Mouse (Mus musculus) limb, embryonic 11.5 days (tissue): ENCODE data around the gene Erc1. TPM values are rescaled to one million over a fixed set of nuclear protein-coding genes. Genes with fewer than 3 reads are reported as not detected.

Source experiments
- ATAC-seq: fragments of 200-750 bp; cut with Nextera tagmentation; 2 replicates; pipeline ENCODE4 v1.8.0; 2017; ENCODE audit warnings: low read depth; ENCODE audit not compliant: insufficient number of reproducible peaks, low FRiP score, low TSS enrichment
- DNase-seq: peaks from one replicate; pipeline ENCODE4 v3.0.0-alpha.2; 2015; ENCODE audit warnings: low spot score
- H3K27ac ChIP-seq: fragments of 300-500 bp; sonication (generic); replicated peaks from 2 replicates; pipeline ENCODE4 v1.5.1; 2014; ENCODE audit warnings: low read depth, mild to moderate bottlenecking, low read length
- H3K27me3 ChIP-seq: fragments of 300-500 bp; sonication (generic); 2 replicates; pipeline ENCODE4 v1.6.1; 2014; ENCODE audit warnings: mild to moderate bottlenecking, low read length, mixed read lengths; ENCODE audit not compliant: control insufficient read depth, insufficient read depth
- H3K36me3 ChIP-seq: fragments of 300-500 bp; sonication (generic); 2 replicates; pipeline ENCODE4 v1.6.1; 2014; ENCODE audit warnings: mild to moderate bottlenecking, low read length, moderate library complexity, mixed read lengths; ENCODE audit not compliant: control insufficient read depth, insufficient read depth
- H3K4me1 ChIP-seq: fragments of 300-500 bp; sonication (generic); 2 replicates; pipeline ENCODE4 v1.6.1; 2014; ENCODE audit warnings: low read length, mixed read lengths; ENCODE audit not compliant: control insufficient read depth, insufficient read depth
- H3K4me2 ChIP-seq: fragments of 300-500 bp; sonication (generic); 2 replicates; pipeline ENCODE4 v1.6.1; 2014; ENCODE audit warnings: low read depth, mild to moderate bottlenecking, moderate library complexity; ENCODE audit not compliant: severe bottlenecking
- H3K4me3 ChIP-seq: fragments of 300-500 bp; sonication (generic); 2 replicates; pipeline ENCODE4 v1.5.1; 2014; ENCODE audit warnings: low read depth, low read length
- H3K9ac ChIP-seq: fragments of 300-500 bp; sonication (generic); 2 replicates; pipeline ENCODE4 v1.6.1; 2014; ENCODE audit warnings: mild to moderate bottlenecking, low read length
- H3K9me3 ChIP-seq: fragments of 300-500 bp; sonication (generic); 2 replicates; pipeline ENCODE4 v1.6.1; 2016; ENCODE audit warnings: low read length; ENCODE audit not compliant: control insufficient read depth
- WGBS: fragments of 180-500 bp; shearing (Covaris S2); extraction: QIAGEN DNeasy Blood & Tissue Kit; methylation state at CpG from one replicate; pipeline ENCODE4 v1.1.7; 2014; 5-methylcytosine and 5-hydroxymethylcytosine counted together
- polyA plus RNA-seq: library from polyadenylated mRNA; unstranded; fragments of >200 nt; fragmentation: Nextera tagmentation; extraction: Ambion mirVana; gene quantifications from 2 replicates; pipeline ENCODE4 v1.2.1, GENCODE M21; 2014

The Erc1 gene
- polyA plus RNA-seq, 1 experiment from 2014 or later = 32.5 TPM

DNA sequence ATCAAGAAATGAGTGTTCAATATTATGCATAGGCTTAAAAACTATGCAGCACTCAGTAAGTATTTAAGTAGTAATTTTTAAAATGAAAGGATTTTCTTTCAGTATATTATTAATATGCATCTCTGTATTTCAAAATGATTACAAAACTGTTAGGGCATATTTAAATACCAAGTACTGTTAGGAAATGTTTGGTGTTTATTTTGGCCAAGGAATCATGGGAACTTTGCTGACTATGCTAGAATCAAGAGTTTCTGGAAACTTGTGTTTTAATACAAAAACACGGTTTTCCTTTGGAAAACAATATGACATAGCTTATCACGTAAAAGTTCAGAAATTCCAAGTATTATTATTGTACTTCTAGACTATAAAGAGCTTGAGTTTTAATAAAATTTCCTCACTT is 167.2 kb downstream of the Erc1 start:
- Histone ChIP-seq H3K4me2 (no peak overlapping the region), H3K4me3 (no peak overlapping the region), H3K36me3 (no peaks in the 10 kb centered on the region), H3K4me1 (no peaks in the 10 kb centered on the region), H3K27me3 (no peaks in the 10 kb centered on the region), H3K9ac (no peak overlapping the region), H3K9me3 (no peaks in the 10 kb centered on the region), H3K27ac (no peak overlapping the region)
- ATAC-seq = no peak
- 89% methylated on average over 2 of the region's 2 CpGs for WGBS
- no peak for DNase-seq

DNA sequence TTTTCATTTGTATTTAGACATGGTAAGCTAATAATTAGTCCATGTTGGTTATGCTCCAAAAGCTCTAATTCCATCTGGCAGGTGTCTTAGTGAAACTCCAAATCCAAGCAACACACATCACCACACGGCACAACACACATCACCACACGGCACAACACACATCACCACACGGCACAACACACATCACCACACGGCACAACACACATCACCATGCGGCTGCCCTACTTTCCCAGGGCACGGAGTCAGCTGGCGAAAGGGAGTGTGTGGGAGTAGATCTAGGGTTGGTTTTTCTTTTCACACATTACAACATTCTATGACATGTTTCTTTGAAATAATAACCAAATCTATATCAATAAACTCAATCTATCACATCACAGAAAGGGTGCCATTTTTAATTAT is 173.2 kb downstream of the Erc1 start:
- Histone ChIP-seq H3K27ac (no peak overlapping the region), H3K4me3 (no peak overlapping the region), H3K4me1 (no peaks in the 10 kb centered on the region), H3K27me3 (no peaks in the 10 kb centered on the region), H3K36me3 (no peaks in the 10 kb centered on the region), H3K9ac (no peak overlapping the region), H3K9me3 (no peaks in the 10 kb centered on the region), H3K4me2 (no peak overlapping the region)
- ATAC-seq (no peak), DNase-seq (no peak)
- 94% methylated on average over 7 of the region's 7 CpGs for WGBS

DNA sequence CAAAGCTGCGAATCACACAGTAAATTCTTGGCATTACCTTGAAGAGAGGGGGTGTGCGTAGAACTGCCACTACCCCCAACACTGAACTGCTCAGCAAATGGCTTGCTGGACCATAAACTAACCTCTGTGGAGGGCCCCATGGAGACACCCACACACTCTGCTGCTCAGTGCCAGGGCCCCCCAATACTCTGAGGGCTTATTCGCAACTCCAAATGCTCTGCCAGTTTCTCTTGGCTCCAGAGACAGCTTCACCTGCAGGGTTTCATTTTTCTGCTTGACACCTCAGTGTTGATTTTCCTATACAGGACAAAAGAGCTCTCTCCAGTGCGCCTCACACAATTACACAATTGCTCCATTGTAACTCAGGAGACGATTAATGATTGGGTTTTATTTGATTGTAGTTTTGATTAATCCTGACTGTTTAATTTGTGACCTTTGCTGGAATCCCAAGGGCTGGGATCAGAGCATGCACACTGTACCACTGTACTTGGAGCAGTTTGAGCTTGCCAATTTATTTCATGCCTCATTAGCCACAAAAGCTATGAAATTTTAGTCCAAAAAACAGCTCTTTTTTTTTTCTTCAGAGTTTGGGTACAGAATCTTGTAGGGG is 173.7 kb downstream of the Erc1 start:
- H3K27ac ChIP-seq = no peak overlapping the region
- no peaks in the 10 kb centered on the region for H3K9me3 ChIP-seq
- no peaks in the 10 kb centered on the region for H3K27me3 ChIP-seq
- H3K4me1 ChIP-seq = no peaks in the 10 kb centered on the region
- H3K9ac ChIP-seq = no peak overlapping the region
- DNase-seq (no peak), ATAC-seq (no peak)
- H3K36me3 ChIP-seq = no peaks in the 10 kb centered on the region
- no peak overlapping the region for H3K4me3 ChIP-seq
- H3K4me2 ChIP-seq = no peak overlapping the region
- WGBS = 91% methylated on average over 5 of the region's 5 CpGs

GRCm38 (mm10) chr6:119669746-119670145 is 178.2 kb downstream of the Erc1 start:
- Histone ChIP-seq H3K4me2 (no peak overlapping the region), H3K4me1 (no peaks in the 10 kb centered on the region), H3K27me3 (no peaks in the 10 kb centered on the region), H3K4me3 (no peak overlapping the region), H3K36me3 (no peaks in the 10 kb centered on the region), H3K27ac (no peak overlapping the region), H3K9ac (no peak overlapping the region), H3K9me3 (no peaks in the 10 kb centered on the region)
- 75% methylated on average over 3 of the region's 3 CpGs for WGBS
- ATAC-seq (no peak), DNase-seq (no peak)

GRCm38 (mm10) chr6:119662936-119663335 is 185.0 kb downstream of the Erc1 start:
- H3K4me3 ChIP-seq = no peak overlapping the region
- no peaks in the 10 kb centered on the region for H3K36me3 ChIP-seq
- H3K4me2 ChIP-seq = no peak overlapping the region
- DNase-seq (no peak), ATAC-seq (no peak)
- no peak overlapping the region for H3K9ac ChIP-seq
- peaks cover 2% of the 10 kb centered on the region; the same call in 1 of the 2 replicates for H3K4me1 ChIP-seq
- no peaks in the 10 kb centered on the region for H3K27me3 ChIP-seq
- H3K9me3 ChIP-seq = no peaks in the 10 kb centered on the region
- WGBS = 93% methylated on average over 2 of the region's 2 CpGs
- H3K27ac ChIP-seq = no peak overlapping the region

DNA sequence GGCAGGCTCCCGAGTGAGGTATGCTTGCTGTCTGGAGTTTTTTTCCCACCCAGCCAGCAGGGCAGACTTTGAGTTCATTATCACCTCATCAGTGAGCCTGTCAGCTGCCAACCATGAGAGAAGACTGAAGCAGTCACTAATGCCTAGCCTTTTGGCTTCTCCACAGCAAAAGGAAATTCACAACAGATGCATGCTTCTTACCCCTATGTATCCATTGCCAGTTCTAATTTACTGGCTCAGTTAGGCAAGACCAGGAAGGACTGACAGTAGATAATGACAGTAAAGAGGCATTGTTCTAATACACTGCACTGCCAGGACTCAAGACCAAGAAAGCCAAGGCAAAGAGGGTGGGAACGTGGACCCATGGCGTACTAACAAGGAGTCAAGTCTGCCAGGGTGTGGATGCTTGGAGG is 186.9 kb downstream of the Erc1 start:
- H3K9ac ChIP-seq = no peak overlapping the region
- no peaks in the 10 kb centered on the region for H3K27me3 ChIP-seq
- ATAC-seq (no peak), DNase-seq (peak; percentile 32)
- 51% methylated on average over 3 of the region's 3 CpGs for WGBS
- no peak overlapping the region for H3K4me3 ChIP-seq
- H3K4me1 ChIP-seq = peaks cover 2% of the 10 kb centered on the region; the same call in 1 of the 2 replicates
- no peak overlapping the region for H3K4me2 ChIP-seq
- no peaks in the 10 kb centered on the region for H3K9me3 ChIP-seq
- no peaks in the 10 kb centered on the region for H3K36me3 ChIP-seq
- H3K27ac ChIP-seq = no peak overlapping the region

DNA sequence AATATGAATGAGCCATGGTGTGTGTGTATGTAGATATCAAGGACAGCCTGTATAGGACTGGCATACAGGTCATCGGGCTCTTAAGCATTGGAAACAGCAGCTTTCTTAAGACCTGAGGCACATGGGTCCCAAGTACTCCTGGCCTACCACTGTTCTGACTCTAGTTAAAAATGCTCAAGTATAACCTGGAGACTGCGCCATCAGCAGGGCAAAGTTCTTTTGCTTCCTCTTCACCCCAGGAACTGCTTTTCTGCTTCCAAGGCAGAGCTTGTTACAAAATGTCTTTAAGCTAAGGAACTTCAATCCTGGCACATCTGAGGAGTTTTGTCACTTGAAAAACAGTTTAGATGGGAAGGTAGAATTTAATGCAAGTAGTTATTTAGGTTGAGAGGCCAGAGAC is 189.5 kb downstream of the Erc1 start:
- Histone ChIP-seq H3K27ac (no peak overlapping the region), H3K4me2 (no peak overlapping the region), H3K27me3 (no peaks in the 10 kb centered on the region), H3K36me3 (no peaks in the 10 kb centered on the region), H3K4me1 (peaks cover 2% of the 10 kb centered on the region; the same call in 1 of the 2 replicates), H3K9me3 (no peaks in the 10 kb centered on the region), H3K9ac (no peak overlapping the region), H3K4me3 (no peak overlapping the region)
- ATAC-seq (no peak), DNase-seq (no peak)
- WGBS = 95% methylated on average over 2 of the region's 2 CpGs

DNA sequence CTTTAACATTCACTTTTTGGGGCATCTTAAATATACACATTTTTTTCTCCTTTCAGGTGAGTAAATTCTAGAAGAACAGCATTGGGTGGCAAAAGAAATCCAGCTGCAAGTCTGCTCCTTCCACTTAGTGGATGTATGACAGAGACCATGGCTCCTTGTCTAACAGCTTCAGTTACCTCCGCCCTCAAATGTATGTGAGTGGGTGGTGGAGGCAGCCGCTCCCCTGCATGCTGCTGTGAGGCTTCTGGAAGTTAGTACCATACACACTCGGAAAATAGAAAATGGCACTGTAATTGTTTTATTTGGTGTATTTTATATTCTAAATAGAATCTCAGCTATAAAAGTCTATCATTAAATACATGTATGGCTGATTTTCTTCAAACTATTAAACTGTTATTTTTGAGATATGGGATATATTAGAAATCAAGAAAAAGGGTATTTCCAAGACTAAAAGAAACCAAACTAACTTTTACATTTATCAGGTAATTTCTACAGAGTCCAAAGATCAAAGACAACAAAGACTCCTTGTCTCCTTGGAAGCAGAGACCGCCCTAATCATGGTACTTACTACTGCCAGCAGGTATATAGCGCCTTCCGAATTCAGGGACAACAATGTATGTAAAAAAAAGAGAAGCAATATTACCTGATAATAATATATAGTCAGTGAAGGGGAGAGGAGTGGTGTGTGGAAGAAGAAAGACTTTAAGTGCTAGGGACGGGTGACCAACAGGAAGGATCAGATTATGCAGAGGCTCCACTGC is 190.4 kb downstream of the Erc1 start:
- no peaks in the 10 kb centered on the region for H3K36me3 ChIP-seq
- no peaks in the 10 kb centered on the region for H3K27me3 ChIP-seq
- no peak for ATAC-seq
- DNase-seq = no peak
- no peaks in the 10 kb centered on the region for H3K9me3 ChIP-seq
- WGBS = 85% methylated on average over 7 of the region's 7 CpGs
- no peak overlapping the region for H3K27ac ChIP-seq
- no peak overlapping the region for H3K9ac ChIP-seq
- no peak overlapping the region for H3K4me3 ChIP-seq
- no peak overlapping the region for H3K4me2 ChIP-seq
- H3K4me1 ChIP-seq = peaks cover 2% of the 10 kb centered on the region; the same call in 1 of the 2 replicates
